Mouse (Mus musculus) intestine, embryonic 14.5 days (tissue): ENCODE measurements around the gene Olfr304. TPM values are rescaled to one million over a fixed set of nuclear protein-coding genes. Genes with fewer than 3 reads are reported as not detected.
"Not testable (repeated sequence)": the region's sequence is repeated elsewhere in the genome, so short reads cannot be mapped to it uniquely, and the experiment has no call there.

Experiments used
- ATAC-seq: fragments of 200-750 bp; cut with Nextera tagmentation; replicated peaks from 2 replicates; pipeline ENCODE4 v1.8.0; 2017; ENCODE audit warnings: low read depth, moderate number of reproducible peaks, moderate TSS enrichment, moderate library complexity; ENCODE audit not compliant: low FRiP score, low TSS enrichment
- DNase-seq: peaks from one replicate; pipeline ENCODE4 v3.0.0-alpha.2; 2018; ENCODE audit warnings: low spot score
- H3K27ac ChIP-seq: fragments of 300-500 bp; sonication (generic); 2 replicates; pipeline ENCODE4 v1.5.1; 2014; ENCODE audit warnings: low read depth, mild to moderate bottlenecking, control low read depth
- H3K27me3 ChIP-seq: fragments of 300-500 bp; sonication (generic); replicated peaks from 2 replicates; pipeline ENCODE4 v1.6.1; 2014; ENCODE audit warnings: low read length, control low read depth; ENCODE audit not compliant: control insufficient read depth, insufficient read depth
- H3K36me3 ChIP-seq: fragments of 300-500 bp; sonication (generic); 2 replicates; pipeline ENCODE4 v1.6.1; 2014; ENCODE audit warnings: low read length, control low read depth; ENCODE audit not compliant: control insufficient read depth, insufficient read depth
- H3K4me1 ChIP-seq: fragments of 300-500 bp; sonication (generic); replicated peaks from 2 replicates; pipeline ENCODE4 v1.6.1; 2014; ENCODE audit warnings: low read length, control low read depth, mixed read lengths; ENCODE audit not compliant: control insufficient read depth, insufficient read depth
- H3K4me2 ChIP-seq: fragments of 300-500 bp; sonication (generic); 2 replicates; pipeline ENCODE4 v1.6.1; 2014; ENCODE audit warnings: low read length
- H3K4me3 ChIP-seq: fragments of 300-500 bp; sonication (generic); 2 replicates; pipeline ENCODE4 v1.5.1; 2014; ENCODE audit warnings: low read depth, low read length, control low read depth, mixed read lengths
- H3K9ac ChIP-seq: fragments of 300-500 bp; sonication (generic); 2 replicates; pipeline ENCODE4 v1.6.1; 2014; ENCODE audit warnings: mild to moderate bottlenecking, low read length
- H3K9me3 ChIP-seq: fragments of 300-500 bp; sonication (generic); 2 replicates; pipeline ENCODE4 v1.6.1; 2016; ENCODE audit warnings: low read length, control low read depth; ENCODE audit not compliant: control insufficient read depth
- WGBS: fragments of 180-500 bp; shearing (Covaris S2); extraction: QIAGEN DNeasy Blood & Tissue Kit; methylation state at CpG from one replicate; pipeline ENCODE4 v1.1.7; 2014; 5-methylcytosine and 5-hydroxymethylcytosine counted together
- polyA plus RNA-seq: library from polyadenylated mRNA; unstranded; fragments of >200 nt; fragmentation: Nextera tagmentation; extraction: Ambion mirVana; gene quantifications from 2 replicates; pipeline ENCODE4 v1.2.1, GENCODE M21; 2014

Gene Olfr304
- polyA plus RNA-seq, result not detected in 2 replicates

DNA sequence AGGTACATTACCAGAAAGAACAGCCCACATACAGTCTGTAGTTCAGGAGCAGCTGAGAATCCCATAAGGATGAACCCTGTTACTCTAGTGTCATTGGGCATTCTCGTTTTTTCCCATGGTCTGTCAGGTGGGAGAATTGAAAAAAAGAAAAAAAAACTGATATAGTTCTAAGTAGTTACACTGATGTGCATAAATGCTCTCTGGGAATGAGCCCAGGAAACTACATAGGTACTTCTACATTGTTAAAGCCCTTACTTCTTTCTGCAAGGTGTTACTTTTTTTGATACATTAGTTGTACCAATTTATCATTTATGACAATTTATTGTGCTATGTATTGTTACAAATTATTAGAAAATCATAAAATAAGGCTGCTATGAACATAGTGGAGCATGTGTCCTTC lies at the start of gene Olfr304:
TSS of gene Olfr304 (minus strand) at position 101 of the 400 bp plus-strand sequence.
- Histone ChIP-seq H3K4me3 (no peak within 1 kb of the TSS), H3K4me2 (no peak within 1 kb of the TSS), H3K9me3 (no peaks in the 10 kb centered on the region), H3K4me1 (no peaks in the 10 kb centered on the region), H3K9ac (no peak within 1 kb of the TSS), H3K27ac (no peak within 1 kb of the TSS), H3K36me3 (no peaks in the 10 kb centered on the region), H3K27me3 (no peaks in the 10 kb centered on the region)
- no peak for DNase-seq
- ATAC-seq, result no peak
- WGBS, result 64% methylated on average over 1 of the region's 1 CpGs

DNA sequence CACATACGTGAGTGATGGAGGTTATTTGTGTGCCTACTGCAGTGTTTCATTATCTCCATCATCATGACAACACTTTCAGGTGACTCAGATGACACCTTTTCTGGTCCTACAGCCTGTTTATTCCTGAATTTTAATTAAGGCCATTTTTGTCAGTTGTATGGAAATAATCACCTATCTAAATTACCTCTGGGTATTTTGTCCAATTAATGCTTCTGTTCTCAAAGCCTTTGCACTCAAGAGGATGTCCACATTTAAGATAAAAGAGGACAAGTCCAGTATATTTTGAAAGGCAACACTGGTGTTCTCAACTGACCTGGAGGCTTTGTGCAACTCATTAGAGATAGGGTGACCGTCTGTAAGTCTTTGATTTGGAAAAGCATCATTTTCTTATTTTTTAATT lies 17.1 kb upstream of the Olfr304 start, which contains the start of gene Olfr301:
TSS of gene Olfr301 (plus strand) at position 301 of the 400 bp plus-strand sequence.
- WGBS, result 86% methylated on average over 2 of the region's 2 CpGs
- no peak for ATAC-seq

DNA sequence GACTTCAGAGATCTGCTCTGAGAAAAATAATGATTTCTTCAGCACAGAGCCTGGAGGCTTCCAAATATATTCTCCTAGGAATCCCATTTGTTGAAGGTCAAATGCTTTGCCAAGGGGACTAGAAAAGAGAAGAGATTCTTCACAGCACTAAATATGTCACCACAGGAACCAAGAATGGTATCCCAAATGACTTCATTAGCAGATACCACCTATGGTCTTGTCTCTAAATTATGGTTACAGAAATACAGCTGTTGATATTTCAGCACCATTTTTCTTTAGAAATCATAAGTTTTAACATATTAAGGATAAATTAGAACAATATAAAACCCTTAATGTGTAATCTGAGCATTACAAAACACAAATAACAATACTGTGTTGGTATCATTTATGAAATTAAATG lies 11.2 kb upstream of the Olfr304 start, which contains the start of gene Olfr303:
TSS of gene Olfr303 (minus strand) at position 101 of the 400 bp plus-strand sequence.
- Histone ChIP-seq H3K36me3 (no peaks in the 10 kb centered on the region), H3K27me3 (no peaks in the 10 kb centered on the region), H3K9me3 (no peaks in the 10 kb centered on the region), H3K4me1 (no peaks in the 10 kb centered on the region), H3K9ac (no peak within 1 kb of the TSS), H3K27ac (no peak within 1 kb of the TSS), H3K4me2 (no peak within 1 kb of the TSS), H3K4me3 (no peak within 1 kb of the TSS)
- DNase-seq (no peak), ATAC-seq (no peak)

More for the DNA sequence above, 17.1 kb upstream of the Olfr304 start, which contains the start of gene Olfr301:
- no peaks in the 10 kb centered on the region for H3K4me1 ChIP-seq
- no peak for DNase-seq
- no peaks in the 10 kb centered on the region for H3K36me3 ChIP-seq
- no peak within 1 kb of the TSS for H3K4me2 ChIP-seq
- no peak within 1 kb of the TSS for H3K4me3 ChIP-seq
- no peak within 1 kb of the TSS for H3K9ac ChIP-seq
- H3K27ac ChIP-seq, result no peak within 1 kb of the TSS
- no peaks in the 10 kb centered on the region for H3K27me3 ChIP-seq
- no peaks in the 10 kb centered on the region for H3K9me3 ChIP-seq

DNA sequence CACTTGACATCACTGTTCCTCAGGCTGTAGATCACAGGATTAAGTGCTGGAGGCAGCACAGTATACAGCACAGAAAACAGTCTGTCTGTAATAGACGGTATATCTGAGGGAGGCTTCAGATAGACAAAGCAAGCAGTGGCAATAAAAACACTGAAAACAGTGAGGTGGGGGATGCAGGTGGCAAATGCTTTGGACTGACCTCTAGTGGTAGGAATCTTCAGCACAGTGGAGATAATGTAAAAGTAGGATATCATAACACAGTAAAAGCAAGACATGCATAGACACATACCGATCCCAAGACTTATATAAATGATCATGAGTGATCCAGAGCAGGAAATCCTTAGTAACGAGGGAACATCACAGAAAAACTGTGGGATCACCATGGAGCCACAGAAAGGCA lies 689 bp downstream of the Olfr304 start:
- Histone ChIP-seq H3K4me2 (no peak overlapping the region), H3K9ac (no peak overlapping the region), H3K4me3 (no peak overlapping the region), H3K9me3 (no peaks in the 10 kb centered on the region), H3K27me3 (no peaks in the 10 kb centered on the region), H3K36me3 (no peaks in the 10 kb centered on the region), H3K4me1 (no peaks in the 10 kb centered on the region), H3K27ac (no peak overlapping the region)
- WGBS, result 73% methylated on average over 3 of the region's 3 CpGs
- DNase-seq (no peak), ATAC-seq (no peak)

DNA sequence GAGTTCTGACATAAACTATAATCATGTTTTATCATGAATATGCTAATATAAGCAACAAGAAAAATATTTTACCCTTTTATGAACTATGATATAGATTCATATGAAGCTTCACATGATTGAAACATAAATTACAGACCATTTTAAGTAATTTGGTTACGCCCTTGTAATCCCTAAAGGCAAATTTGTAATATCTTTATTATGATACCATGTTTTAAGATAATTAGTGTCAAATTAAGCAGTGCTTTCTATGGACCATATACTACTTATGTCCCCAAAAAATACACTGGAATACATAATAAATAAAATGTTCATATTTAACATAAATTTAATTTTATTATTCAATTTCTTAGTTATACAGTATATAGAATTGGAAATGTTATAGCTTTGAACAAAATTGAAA lies 19.6 kb downstream of the Olfr304 start, which contains the start of gene Olfr305:
TSS of gene Olfr305 (minus strand) at position 101 of the 400 bp plus-strand sequence.
- no peak for ATAC-seq
- no peak within 1 kb of the TSS for H3K9ac ChIP-seq
- no peaks in the 10 kb centered on the region for H3K36me3 ChIP-seq
- no peaks in the 10 kb centered on the region for H3K27me3 ChIP-seq
- no peaks in the 10 kb centered on the region for H3K9me3 ChIP-seq
- DNase-seq, result no peak
- H3K4me2 ChIP-seq, result no peak within 1 kb of the TSS
- no peak within 1 kb of the TSS for H3K27ac ChIP-seq
- WGBS, result 84% methylated on average over 1 of the region's 1 CpGs
- no peaks in the 10 kb centered on the region for H3K4me1 ChIP-seq
- H3K4me3 ChIP-seq, result no peak within 1 kb of the TSS

DNA sequence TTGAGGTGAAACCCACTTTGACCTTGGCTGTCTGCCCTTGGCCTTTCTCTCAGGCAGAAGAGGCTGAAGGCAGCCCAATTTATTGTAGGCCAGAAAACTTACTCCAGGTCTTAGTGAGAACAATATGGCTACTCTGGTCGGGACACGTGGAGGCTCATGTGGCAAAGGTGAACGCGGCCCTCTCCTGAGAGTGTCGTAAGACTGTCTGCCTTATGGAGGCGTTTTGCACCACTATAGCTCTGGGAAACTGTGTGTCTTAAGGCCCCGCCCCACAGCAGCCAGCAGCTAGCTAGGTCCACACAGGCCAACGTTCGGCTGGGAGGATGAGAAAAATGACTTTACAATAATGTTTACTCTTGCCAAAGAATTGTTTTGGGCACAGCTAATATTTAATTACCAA lies 40.2 kb downstream of the Olfr304 start:
- H3K4me1 ChIP-seq, H3K27me3 ChIP-seq, H3K4me3 ChIP-seq, H3K36me3 ChIP-seq, H3K4me2 ChIP-seq, H3K9ac ChIP-seq, ATAC-seq, H3K9me3 ChIP-seq, H3K27ac ChIP-seq, DNase-seq: not testable (repeated sequence)
- 90% methylated on average over 9 of the region's 9 CpGs for WGBS

DNA sequence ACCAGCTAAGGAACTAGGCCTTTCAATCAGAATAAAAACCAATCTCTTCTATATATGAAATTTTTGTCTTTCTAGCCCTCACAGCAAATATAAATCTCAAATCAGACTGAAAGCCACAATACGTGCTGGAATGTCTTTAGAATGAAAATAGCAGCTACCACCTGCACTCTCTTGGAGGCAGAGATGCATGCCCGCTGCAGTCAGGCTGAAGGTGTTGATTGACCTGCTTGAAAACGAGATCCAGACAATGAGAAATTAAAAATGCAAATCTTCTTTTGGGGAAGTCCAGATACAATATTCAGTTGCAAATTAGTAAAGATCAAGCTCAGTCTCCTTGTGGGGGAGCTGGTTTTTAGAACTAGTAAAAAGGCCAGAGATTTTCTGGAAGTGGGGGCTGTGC lies 42.2 kb downstream of the Olfr304 start:
- Histone ChIP-seq H3K4me2 (no peak overlapping the region), H3K4me1 (no peaks in the 10 kb centered on the region), H3K9me3 (no peaks in the 10 kb centered on the region), H3K36me3 (no peaks in the 10 kb centered on the region), H3K4me3 (no peak overlapping the region), H3K27ac (no peak overlapping the region), H3K9ac (no peak overlapping the region), H3K27me3 (no peaks in the 10 kb centered on the region)
- no peak for ATAC-seq
- DNase-seq, result no peak
- 77% methylated on average over 3 of the region's 3 CpGs for WGBS

DNA sequence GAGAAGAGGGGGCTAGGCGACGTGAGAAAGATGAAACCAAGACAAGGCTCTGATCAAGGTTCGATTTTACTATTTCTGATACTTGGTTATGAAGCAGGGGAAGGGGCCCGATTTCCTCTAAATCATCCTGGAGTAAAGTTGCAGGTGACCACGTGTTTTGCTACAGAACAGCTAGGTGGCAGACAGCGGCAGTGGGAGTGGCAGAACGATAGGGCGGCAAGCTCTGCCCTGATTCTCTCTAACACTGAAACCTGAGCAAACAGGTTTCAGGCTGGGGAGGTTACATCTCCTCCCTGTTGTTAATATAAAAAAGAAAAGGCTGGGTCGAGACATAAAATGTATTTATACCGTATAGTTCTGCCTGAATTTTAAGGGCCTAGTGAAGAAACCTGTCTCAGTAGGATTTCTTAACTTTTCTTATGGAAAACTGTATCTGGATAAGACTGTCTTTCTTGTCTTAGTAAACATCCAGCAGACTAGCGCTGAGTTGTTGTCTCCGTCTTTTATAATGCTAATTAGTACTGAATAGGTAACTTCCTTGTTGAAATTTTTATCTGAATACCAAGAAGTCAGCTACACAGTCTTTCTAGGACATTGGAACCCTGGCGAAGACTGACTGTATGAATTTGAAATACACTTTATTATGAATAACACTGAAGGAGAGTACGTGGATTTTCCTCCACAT lies 43.4 kb downstream of the Olfr304 start:
- Histone ChIP-seq H3K4me1 (no peaks in the 10 kb centered on the region), H3K4me3 (no peak overlapping the region), H3K9me3 (no peaks in the 10 kb centered on the region), H3K27ac (no peak overlapping the region), H3K36me3 (no peaks in the 10 kb centered on the region), H3K4me2 (no peak overlapping the region), H3K27me3 (no peaks in the 10 kb centered on the region), H3K9ac (no peak overlapping the region)
- no peak for DNase-seq
- no peak for ATAC-seq
- WGBS, result 72% methylated on average over 14 of the region's 14 CpGs

DNA sequence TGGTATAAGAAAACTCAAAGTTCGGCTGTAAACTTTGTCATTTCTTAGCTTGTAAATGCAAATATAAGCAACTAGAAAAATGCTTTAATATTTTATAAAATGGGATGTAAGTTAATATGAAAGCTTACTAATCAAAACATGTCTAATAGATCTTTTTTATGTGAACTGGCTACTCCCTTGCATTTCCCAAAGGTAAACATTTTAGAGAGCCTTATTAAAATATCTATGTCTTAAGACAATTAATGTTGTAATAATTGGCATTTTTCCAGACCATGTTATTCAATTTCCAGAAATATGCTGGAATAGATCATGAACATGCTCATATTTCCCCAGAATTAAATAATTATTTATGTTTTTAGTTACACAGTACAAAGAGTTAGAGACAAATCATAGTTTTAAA lies 49.0 kb downstream of the Olfr304 start, which contains the start of gene Olfr307:
TSS of gene Olfr307 (minus strand) at position 101 of the 400 bp plus-strand sequence.
- WGBS, result 81% methylated on average over 1 of the region's 1 CpGs
- ATAC-seq, result no peak
- Histone ChIP-seq H3K9ac (no peak within 1 kb of the TSS), H3K27me3 (no peaks in the 10 kb centered on the region), H3K4me2 (no peak within 1 kb of the TSS), H3K4me3 (no peak within 1 kb of the TSS), H3K36me3 (no peaks in the 10 kb centered on the region), H3K27ac (no peak within 1 kb of the TSS), H3K9me3 (no peaks in the 10 kb centered on the region), H3K4me1 (no peaks in the 10 kb centered on the region)
- DNase-seq, result no peak
